Mouse (Mus musculus) kidney, adult 11 months (tissue): ENCODE measurements at regions not wholly inside any gene's neighbourhood (a gene's known extent, or its start where the extent isn't known, plus 50 kb on each side); places are given as distances from the start of the nearest gene placed in this dataset.

Source experiments
- DNase-seq: peaks from one replicate; pipeline ENCODE4 v3.0.0; 2022

GRCm38 (mm10) chr13:48717036-48717435, 54.2 kb downstream of the Barx1 start:
- DNase-seq = no peak

GRCm38 (mm10) chr13:48717451-48717850, 54.7 kb downstream of the Barx1 start:
- no peak for DNase-seq

DNA sequence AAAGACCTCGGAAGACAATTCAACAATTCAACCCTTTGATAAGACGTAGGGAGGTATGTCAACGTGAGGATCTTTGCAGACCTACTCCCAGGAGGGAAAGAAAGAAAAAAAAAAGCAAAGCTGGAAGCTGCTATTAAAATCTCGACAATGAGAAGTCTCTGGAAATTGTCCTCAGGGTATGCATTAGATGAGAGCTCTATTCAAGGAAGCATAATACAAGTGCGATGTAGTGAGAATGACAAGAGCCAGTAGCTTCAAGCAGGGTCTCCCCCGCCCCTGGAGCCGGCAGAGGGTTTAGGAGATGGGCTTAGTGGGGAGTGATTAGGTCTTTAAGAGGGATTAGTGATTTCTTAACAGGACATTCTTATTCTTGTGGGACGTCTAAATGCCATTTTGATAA, 60.9 kb downstream of the Barx1 start:
- no peak for DNase-seq

GRCm38 (mm10) chr13:48726430-48726829, 63.6 kb downstream of the Barx1 start:
- DNase-seq = no peak

DNA sequence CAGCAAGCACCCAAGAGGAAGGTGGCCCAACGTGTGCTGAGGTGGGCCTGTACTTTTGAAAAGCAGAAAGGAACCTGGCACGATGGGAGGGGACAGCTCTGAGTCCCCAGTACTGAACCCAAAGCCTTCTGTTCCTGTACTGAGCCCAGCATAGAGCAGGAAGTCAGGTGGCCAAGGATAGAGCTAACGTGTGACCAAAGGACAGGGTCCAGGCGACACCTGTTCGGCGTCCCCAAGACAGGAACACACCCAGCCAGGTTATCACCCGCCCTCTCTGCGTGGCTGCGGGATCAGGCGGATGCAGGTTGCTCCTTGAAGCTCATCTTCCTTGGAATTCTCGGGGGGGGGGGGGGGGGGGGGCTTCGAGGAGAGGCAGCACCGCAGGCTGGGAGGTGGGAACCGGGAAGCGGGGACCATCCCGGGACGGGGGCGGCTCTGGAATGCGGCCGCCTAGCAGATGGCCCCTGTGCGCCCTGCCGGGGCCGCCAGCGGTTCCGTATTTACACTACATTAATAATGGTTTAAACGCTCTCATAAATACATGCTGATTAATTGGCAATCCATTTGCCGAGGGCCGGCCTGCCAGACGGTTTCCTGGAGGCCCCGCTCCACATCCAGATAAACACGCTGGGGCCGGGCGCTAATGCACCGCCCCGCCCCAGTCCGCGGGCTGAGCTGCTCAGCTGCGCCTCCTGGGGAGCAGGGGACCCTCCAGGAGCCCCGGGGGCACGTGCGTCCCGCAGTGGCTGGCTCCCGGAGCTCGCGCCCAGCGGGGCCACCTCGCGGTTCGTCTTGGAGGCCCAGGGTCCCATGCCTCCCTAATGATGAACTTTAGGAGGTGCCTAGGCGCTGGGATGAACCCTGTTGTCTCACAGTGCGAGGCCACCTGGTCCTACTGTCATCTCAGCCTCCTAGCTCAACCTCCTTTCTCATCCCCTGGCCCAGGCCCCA, 68.5 kb downstream of the Barx1 start:
- DNase-seq = no peak

DNA sequence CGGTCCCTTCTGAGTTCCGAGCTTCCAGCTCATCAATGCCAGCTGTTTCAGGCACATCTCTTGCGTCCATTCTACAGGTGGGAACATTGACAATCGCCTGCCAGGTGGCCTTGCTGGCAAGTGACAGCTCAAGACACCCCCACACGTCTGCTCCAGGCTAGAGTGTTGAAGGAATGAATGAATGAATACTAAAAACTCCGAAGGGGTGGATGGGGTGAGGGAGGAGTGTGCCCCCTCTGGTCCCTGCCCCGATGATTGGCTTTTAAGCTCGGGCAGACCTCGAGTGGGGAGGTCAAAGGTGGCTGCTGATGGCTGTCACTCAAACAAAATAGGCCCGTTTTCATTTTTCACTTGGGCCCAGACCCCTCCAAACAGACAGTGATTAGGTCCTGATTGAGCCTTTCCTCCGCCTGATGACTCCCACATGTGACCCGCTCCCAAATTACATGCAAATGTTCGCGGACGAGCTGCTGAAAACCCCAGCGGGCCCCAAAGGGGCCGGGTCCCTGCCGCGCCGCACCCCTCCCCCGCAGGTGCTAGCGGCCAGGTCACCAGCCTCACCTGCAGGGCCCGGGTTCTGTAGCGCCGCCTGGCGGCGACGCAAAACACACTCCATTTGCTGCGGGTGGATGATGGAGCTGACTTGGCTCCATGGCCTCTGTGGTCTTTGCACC, 69.5 kb downstream of the Barx1 start:
- DNase-seq = peak; percentile 11

GRCm38 (mm10) chr13:48734985-48735384, 72.2 kb downstream of the Barx1 start:
- no peak for DNase-seq

- DNase-seq = no peak
Observed at GRCm38 (mm10) chr13:48745566-48745965, 82.8 kb downstream of the Barx1 start.

DNA sequence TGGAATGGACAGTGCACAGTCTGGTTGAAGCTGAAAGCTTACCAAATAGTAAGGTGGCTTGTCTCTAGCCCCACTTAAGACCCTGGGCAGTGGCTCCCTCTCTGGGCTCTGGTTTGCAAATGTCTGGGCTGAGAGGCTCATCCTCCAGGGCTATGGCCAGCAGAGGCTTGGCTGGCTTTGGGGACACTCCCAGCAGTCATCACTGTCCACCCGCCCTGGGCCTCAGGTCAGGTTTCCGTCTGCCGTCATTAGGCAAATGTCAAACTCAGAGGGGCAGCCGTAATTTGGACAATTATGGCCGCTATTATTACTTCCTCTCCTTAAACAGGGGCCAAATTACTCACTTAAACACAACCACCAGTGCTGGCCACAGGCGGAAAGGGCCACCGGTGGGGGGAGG, 83.5 kb downstream of the Barx1 start:
- DNase-seq = no peak
